Mouse (Mus musculus) granulocyte monocyte progenitor cell, adult 5-6 weeks (primary cell): ENCODE results near the gene Dstn. TPM values are rescaled to one million over a fixed set of nuclear protein-coding genes. Genes with fewer than 3 reads are reported as not detected.

ENCODE experiments used
- total RNA-seq, 2 experiments: library from RNA; stranded (forward) in 1 of 2; stranded (reverse) in 1 of 2; fragments of 200-712, 200-1000 nt in 1 of 2; fragments of >200 nt in 1 of 2; fragmentation: Nextera tagmentation in 1 of 2; gene quantifications; 2 replicates each; pipeline ENCODE4 v1.2.3; 2014 to 2017

The Dstn gene
- total RNA-seq, 2 experiments from 2014 or later, result 354 to 581 TPM

Other genes with a start within 250 kb of the Dstn start
- not detected in 2 replicates for gene Bfsp1, start 52.1 kb upstream of the Dstn start, total RNA-seq (2014; fragmentation: Nextera tagmentation)
- 0.13 TPM in 1 of 2 replicates, not detected in the other for gene Bfsp1, start 52.1 kb upstream of the Dstn start, total RNA-seq (2017)
- 177 and 252 TPM in 2 replicates for gene Rrbp1, start 95.9 kb downstream of the Dstn start, total RNA-seq (2014; fragmentation: Nextera tagmentation)
- 193 and 228 TPM in 2 replicates for gene Rrbp1, start 95.9 kb downstream of the Dstn start, total RNA-seq (2017)
- gene Banf2, start 117.7 kb downstream of the Dstn start, total RNA-seq (2014; fragmentation: Nextera tagmentation), result not detected in 2 replicates
- gene Banf2, start 117.7 kb downstream of the Dstn start, total RNA-seq (2017), result not detected in 2 replicates